Mouse (Mus musculus): Measurements from ENCODE around the gene Glyatl3.

Gene Glyatl3

GRCm38 (mm10) chr17:40914250-40914649 is at the start of gene Glyatl3:
Gene Glyatl3 (minus strand): TSS chr17:40914350.
- DNase-seq, result no peak

- no peak for DNase-seq
Observed at GRCm38 (mm10) chr17:40948518-40948917, 34.4 kb upstream of the Glyatl3 start.

DNA sequence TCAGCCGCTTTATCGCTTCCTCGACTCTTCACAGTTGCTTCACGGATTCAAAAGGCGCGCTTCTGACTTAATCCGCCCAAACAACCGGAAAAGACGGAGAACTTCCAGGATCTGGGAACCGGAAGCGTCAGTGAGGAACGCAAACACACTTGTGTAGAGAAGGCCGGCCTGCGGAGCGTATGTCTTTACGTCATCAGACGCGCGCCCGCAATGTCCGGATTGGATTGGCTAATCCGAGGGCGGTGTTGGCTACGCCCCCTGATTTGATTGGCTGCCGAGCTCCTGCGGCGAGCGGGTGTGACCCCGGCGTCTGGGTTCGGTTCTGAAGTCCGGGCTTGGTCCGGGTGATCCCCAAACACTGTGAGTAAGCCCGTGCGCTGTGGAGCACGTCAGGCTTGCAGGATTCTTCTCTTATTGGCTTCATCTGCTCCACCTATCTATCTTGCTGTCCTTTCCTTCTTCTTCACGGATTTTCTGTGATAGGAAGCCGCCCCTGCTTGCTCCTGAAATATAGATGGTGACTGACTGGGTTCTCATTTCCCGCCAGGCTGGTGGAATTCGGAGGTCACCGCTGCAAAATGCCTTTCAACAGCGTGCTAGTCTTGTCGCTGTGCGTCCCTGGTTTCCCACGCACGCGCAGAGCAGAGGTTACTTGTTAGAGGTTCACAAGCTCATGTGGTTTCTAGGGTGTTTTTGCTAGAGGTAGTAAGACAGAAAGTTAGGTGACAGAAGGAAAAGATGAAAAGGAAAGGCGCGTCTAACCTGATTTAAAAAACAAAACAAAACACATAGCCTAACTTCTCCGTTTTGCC is 20.5 kb upstream of the Glyatl3 start, which contains the start of the genes Mut and Cenpq:
Gene Mut, plus strand, starts transcription at position 266 of the 812 bp plus-strand sequence.
Gene Cenpq, minus strand, starts transcription at position 628 of the 812 bp plus-strand sequence.
- DNase-seq, result peak; percentile 99

- DNase-seq, result no peak
Observed at GRCm38 (mm10) chr17:40933985-40934384, 19.8 kb upstream of the Glyatl3 start.

- no peak for DNase-seq
Observed at GRCm38 (mm10) chr17:40915499-40915898, 1.3 kb upstream of the Glyatl3 start.

DNA sequence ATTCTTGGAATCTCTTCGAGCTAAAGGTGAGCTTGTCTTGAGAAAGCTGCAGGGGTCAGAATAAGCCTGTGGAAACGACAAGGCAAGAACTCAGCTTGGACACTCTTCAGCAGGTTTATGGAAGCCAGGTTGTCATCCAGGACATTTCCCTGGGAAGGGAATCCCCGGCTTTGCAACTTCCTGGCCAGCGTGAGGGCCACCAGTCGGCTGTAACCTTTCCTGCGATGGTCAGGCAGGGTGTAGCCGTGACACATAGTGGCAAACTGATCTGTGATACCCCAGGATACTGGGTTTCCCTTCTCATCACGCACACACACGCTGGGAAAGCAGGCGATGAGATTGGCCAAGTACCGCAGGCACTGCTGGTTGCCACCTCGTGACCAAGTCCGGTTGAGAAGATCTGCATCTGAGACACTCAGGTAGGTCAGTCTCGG is 9.4 kb downstream of the Glyatl3 start:
- DNase-seq, result peak; percentile 32

- DNase-seq, result peak; percentile 6
Observed at GRCm38 (mm10) chr17:40904056-40904597, 10.0 kb downstream of the Glyatl3 start.

DNA sequence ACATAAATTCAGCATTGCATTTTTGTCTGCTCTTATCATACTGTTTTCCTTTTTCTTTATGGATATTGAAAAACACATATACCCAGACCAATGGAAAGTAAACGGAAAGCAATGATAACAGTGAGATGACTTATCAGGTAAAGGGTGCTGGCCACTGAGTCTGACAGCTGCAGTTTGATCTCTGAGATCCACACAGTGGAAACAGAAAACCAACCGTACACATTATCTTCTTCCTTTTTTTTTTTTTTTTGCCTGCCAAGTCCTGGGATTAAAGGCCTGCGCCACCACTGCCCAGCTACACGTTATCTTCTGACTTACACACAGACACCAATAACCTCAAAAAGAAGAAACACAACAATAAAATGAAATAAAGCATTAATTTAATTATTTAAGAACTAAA is 10.8 kb downstream of the Glyatl3 start:
- no peak for DNase-seq

- DNase-seq, result no peak
Observed at GRCm38 (mm10) chr17:40899783-40900363, 14.3 kb downstream of the Glyatl3 start.

GRCm38 (mm10) chr17:40896863-40897262 is 17.3 kb downstream of the Glyatl3 start:
- no peak for DNase-seq

GRCm38 (mm10) chr17:40887849-40888536 is 26.2 kb downstream of the Glyatl3 start:
- no peak for DNase-seq

DNA sequence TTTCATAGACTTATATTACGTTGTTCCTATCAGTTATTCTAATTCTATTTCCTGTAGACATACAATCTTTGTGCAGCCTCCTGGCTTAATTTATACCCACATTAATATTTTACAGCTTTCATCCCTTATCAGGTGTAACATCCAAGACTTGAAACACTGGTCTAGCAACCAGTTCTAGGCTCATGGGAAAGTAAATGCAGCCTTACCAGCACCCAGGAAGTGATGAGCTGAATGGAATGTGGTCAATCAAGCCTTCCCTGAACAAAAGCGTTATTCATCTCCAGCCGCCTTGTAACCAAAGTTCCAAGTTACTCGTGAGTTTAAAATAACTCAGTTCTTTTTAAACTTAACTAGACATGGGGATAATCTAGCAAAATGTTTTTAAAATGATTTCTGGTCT is 29.0 kb downstream of the Glyatl3 start:
- no peak for DNase-seq

DNA sequence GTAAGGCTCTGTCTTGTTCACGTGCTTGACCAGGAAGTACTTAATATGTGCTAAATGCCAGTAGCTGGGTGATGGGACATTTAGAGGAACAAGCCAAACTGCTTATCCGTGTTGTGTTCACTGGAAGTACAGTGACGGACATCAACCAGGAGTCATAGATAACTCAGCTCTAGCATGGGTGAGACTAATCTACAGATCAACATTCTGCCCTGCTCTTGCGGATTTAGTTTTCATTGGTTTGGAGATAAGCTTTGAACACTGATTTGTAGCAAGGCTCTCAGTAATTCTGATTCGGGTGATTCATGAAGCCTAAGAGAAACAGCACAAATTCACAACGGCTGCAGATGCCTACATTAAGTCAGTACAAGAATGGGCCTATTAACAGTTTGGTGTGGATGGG is 32.0 kb downstream of the Glyatl3 start:
- no peak for DNase-seq

DNA sequence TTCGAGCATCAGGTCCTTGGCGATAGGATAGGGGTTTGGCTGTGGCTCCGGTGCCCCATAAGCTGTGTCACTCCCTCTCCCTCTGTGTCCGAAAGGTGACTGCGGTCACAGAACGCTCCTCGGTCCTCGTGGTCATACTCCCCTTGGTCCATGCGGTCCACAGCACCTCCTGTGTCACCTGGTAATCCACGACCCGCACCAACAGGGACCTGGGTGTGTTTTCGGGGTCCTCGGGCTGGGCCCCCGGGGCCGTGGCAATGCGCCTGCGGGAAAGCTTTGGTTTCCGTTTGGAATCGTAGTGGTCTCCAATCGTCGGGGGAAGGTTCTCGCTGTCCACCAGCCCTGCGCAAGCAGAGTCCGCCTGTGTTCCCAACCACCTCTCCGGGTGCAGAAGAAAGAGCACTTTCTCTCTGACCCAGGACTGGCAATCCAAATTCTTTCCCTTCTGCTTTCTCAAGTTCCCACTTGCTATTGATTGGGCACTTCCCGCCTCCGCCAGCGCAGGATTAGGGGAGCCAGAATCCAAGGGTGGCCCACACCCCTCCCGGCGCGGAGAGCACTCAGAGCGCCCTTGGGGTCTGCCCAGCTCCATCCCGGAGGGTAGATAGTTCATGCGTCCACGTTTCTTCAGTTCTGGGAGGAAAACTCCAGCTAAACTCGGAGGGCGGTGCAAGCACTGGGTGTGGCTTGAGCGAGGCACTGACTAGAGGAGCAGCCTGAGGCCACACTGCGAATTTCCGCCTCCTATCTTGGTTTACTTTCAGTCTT is 34.0 kb downstream of the Glyatl3 start, which contains the start of gene 9130008F23Rik:
Gene 9130008F23Rik, minus strand, starts transcription at position 636 of the 768 bp plus-strand sequence.
- no peak for DNase-seq

DNA sequence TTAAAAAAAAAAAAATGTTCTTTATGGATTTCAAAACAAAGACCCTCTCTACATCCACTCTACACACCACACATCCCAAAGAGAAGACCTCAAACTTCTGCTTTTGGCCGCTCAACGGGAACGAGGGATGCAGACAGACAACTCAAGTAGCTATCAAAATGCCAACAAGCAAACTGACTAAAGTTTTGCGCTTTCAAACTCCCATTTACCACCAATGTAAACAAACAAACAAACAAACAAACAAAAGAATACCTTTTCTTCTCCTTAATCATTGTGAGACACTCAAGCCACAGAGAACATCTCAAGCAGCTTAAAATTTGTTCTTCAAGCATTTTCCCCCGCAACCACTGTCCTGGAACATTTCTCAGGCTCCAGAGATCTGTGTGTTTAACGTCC is 34.6 kb downstream of the Glyatl3 start:
- no peak for DNase-seq

- DNase-seq, result no peak
Observed at GRCm38 (mm10) chr17:40877741-40878140, 36.4 kb downstream of the Glyatl3 start.

DNA sequence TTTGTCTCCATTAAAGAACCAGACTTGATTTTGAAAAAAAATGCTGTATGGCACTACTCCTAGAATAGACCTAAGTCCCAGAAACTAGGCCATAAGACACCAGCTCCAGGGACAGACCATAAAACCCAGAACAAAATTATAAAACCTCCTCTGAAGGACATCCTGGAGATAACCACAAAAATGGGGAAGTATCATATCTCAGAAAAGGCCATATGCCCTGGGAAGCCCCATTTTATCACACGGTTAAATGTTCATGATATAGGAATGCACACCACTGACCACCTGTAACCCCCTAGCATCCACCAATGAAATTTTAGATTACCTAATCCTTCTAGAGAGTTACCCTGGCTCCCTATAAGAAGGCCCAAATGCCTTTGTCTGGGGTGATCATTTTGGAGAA is 38.6 kb downstream of the Glyatl3 start:
- no peak for DNase-seq

GRCm38 (mm10) chr17:40874701-40875100 is 39.4 kb downstream of the Glyatl3 start:
- no peak for DNase-seq

- no peak for DNase-seq
Observed at GRCm38 (mm10) chr17:40873582-40874011, 40.6 kb downstream of the Glyatl3 start.

DNA sequence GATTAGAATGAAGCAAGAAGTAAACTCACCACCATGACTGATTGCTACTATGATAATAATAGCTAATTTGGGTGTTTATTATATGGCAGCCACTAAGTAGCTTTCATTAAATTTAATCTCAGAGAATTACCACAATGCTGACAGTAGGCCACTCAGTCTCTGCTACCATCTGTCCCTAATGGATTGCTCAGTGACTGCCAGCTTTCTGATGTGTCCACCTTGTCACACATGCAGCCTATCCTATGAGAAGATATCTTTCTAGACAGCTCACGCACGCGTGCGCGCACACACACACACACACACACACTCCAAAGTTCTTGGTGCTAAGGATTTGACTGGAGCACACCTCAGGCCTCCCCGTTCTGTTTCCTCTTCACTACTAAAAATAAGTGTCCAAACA is 41.5 kb downstream of the Glyatl3 start:
- DNase-seq, result no peak

- no peak for DNase-seq
Observed at GRCm38 (mm10) chr17:40868952-40869747, 45.0 kb downstream of the Glyatl3 start.

DNA sequence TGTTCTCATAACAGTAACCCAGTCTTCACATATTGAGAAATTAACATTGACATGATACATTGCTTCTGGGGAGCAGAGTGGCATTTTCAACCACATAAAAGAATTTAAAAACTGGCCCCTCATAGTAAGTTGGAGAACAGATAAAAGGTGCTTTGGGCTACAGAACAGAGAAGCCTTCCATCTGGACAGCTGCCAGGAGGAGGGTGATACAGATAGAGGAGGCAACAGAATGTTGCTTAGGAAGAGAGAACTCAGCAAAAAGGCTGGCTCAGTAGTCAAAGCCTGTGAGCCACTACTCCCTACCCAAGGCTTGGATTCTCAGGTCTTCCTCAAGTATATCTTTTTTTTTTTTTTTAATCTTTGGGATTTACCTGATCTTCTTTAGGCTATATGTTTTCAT is 59.1 kb downstream of the Glyatl3 start:
- DNase-seq, result no peak
